Mouse (Mus musculus): ENCODE measurements around the gene Ttll11. TPM values are rescaled to one million over a fixed set of nuclear protein-coding genes. Genes with fewer than 3 reads are reported as not detected.

Ttll11 gene
- polyA plus RNA-seq, 1 experiment from 2014 or later = 1.00 TPM

DNA sequence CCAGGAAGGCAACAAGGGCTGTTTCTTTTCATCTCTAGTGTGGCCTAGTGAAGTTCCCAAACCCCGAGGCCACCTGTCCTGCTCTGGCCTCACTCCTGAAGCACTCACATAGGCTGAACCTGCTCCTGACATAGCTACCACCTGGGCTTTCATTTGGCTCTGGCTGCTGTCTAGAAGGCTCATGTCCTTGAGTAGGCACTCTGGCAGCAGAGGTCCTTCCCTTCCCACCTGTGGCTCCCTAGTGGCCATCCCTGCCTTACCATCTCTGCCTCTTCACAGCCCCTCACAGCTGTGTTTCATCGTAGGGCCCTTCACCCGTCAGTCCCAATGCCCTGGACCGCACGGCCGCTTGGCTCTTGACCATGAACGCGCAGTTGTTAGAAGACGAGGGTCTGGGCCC, 258.8 kb downstream of the Ttll11 start:
- no peak overlapping the region for H3K27ac ChIP-seq (replicated peaks in 1 of 2; ENCODE audit: control insufficient read depth in 1 of 2, insufficient read depth in 1 of 2, low read depth in 2 of 2, low read length in 2 of 2)
- WGBS = 89% methylated on average over 9 of the region's 9 CpGs
- H3K4me3 ChIP-seq (ENCODE audit: control insufficient read depth in 1 of 2, insufficient read depth in 1 of 2, low read depth in 1 of 2, low read length in 2 of 2) = no peak overlapping the region
- H3K4me2 ChIP-seq (ENCODE audit: low read length) = no peak overlapping the region
- no peaks in the 10 kb centered on the region for H3K9me3 ChIP-seq (ENCODE audit: control insufficient read depth, low read length)
- H3K27me3 ChIP-seq (ENCODE audit: control insufficient read depth, insufficient read depth, low read length) = no peaks in the 10 kb centered on the region
- H3K9ac ChIP-seq (ENCODE audit: low read length) = no peak overlapping the region
- ATAC-seq (ENCODE audit: insufficient number of reproducible peaks, insufficient read depth, low FRiP score, low read depth) = no peak
- peaks cover 2 to 3% of the 10 kb centered on the region in 2 experiments; a peak in 1 of 4 replicates for H3K4me1 ChIP-seq (ENCODE audit: control insufficient read depth in 2 of 2, insufficient read depth in 2 of 2, low read length in 2 of 2)
- peaks cover 99% of the 10 kb centered on the region for H3K36me3 ChIP-seq (ENCODE audit: control insufficient read depth, insufficient read depth, low read length)

DNA sequence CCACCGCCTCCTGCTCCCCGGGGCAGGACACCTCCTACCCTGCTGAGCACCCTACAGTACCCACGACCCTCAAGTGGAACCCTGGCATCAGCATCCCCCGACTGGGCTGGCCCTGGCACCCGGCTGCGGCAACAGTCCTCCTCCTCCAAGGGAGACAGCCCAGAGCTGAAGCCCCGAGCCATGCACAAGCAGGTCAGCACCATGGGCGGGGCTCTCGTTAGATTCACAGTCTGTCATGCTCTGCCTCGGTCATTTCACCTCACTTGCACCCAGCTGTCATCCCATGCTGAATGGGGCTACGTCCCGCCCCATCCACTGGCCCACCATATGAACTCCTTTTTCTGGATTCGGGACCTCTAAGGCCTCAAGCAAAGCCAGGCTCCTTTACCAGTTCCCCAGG, 259.2 kb downstream of the Ttll11 start:
- 91% methylated on average over 13 of the region's 13 CpGs for WGBS
- Histone ChIP-seq H3K27ac (replicated peaks in 1 of 2; ENCODE audit: control insufficient read depth in 1 of 2, insufficient read depth in 1 of 2, low read depth in 2 of 2, low read length in 2 of 2) (no peak overlapping the region), H3K4me2 (ENCODE audit: low read length) (no peak overlapping the region), H3K4me1 (ENCODE audit: control insufficient read depth in 2 of 2, insufficient read depth in 2 of 2, low read length in 2 of 2) (peaks cover 2 to 4% of the 10 kb centered on the region in 2 experiments; a peak in 1 of 4 replicates), H3K9ac (ENCODE audit: low read length) (no peak overlapping the region), H3K36me3 (ENCODE audit: control insufficient read depth, insufficient read depth, low read length) (peaks cover 99% of the 10 kb centered on the region), H3K4me3 (ENCODE audit: control insufficient read depth in 1 of 2, insufficient read depth in 1 of 2, low read depth in 1 of 2, low read length in 2 of 2) (no peak overlapping the region), H3K9me3 (ENCODE audit: control insufficient read depth, low read length) (no peaks in the 10 kb centered on the region), H3K27me3 (ENCODE audit: control insufficient read depth, insufficient read depth, low read length) (no peaks in the 10 kb centered on the region)
- no peak for ATAC-seq (ENCODE audit: insufficient number of reproducible peaks, insufficient read depth, low FRiP score, low read depth)

DNA sequence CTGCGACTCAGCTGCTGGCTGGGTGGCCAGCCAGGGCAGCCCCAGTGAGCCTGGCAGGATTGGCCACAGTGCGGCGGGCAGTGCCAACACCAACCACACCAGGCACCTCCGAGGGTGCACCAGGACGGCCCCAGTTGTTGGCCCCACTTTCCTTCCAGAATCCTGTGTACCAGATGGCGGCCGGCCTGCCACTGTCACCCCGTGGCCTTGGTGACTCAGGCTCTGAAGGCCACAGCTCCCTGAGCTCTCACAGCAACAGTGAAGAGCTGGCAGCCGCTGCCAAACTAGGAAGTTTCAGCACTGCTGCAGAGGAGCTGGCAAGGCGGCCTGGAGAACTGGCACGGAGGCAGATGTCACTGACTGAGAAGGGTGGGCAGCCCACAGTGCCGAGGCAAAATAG, 259.6 kb downstream of the Ttll11 start:
- H3K4me1 ChIP-seq (ENCODE audit: control insufficient read depth in 2 of 2, insufficient read depth in 2 of 2, low read length in 2 of 2) = peaks cover 4 to 6% of the 10 kb centered on the region in 2 experiments
- H3K9ac ChIP-seq (ENCODE audit: low read length) = no peak overlapping the region
- no peak overlapping the region for H3K4me2 ChIP-seq (ENCODE audit: low read length)
- peaks cover 99% of the 10 kb centered on the region for H3K36me3 ChIP-seq (ENCODE audit: control insufficient read depth, insufficient read depth, low read length)
- no peaks in the 10 kb centered on the region for H3K9me3 ChIP-seq (ENCODE audit: control insufficient read depth, low read length)
- 93% methylated on average over 12 of the region's 12 CpGs for WGBS
- no peaks in the 10 kb centered on the region for H3K27me3 ChIP-seq (ENCODE audit: control insufficient read depth, insufficient read depth, low read length)
- no peak overlapping the region for H3K27ac ChIP-seq (replicated peaks in 1 of 2; ENCODE audit: control insufficient read depth in 1 of 2, insufficient read depth in 1 of 2, low read depth in 2 of 2, low read length in 2 of 2)
- ATAC-seq (ENCODE audit: insufficient number of reproducible peaks, insufficient read depth, low FRiP score, low read depth) = no peak
- no peak overlapping the region for H3K4me3 ChIP-seq (ENCODE audit: control insufficient read depth in 1 of 2, insufficient read depth in 1 of 2, low read depth in 1 of 2, low read length in 2 of 2)

DNA sequence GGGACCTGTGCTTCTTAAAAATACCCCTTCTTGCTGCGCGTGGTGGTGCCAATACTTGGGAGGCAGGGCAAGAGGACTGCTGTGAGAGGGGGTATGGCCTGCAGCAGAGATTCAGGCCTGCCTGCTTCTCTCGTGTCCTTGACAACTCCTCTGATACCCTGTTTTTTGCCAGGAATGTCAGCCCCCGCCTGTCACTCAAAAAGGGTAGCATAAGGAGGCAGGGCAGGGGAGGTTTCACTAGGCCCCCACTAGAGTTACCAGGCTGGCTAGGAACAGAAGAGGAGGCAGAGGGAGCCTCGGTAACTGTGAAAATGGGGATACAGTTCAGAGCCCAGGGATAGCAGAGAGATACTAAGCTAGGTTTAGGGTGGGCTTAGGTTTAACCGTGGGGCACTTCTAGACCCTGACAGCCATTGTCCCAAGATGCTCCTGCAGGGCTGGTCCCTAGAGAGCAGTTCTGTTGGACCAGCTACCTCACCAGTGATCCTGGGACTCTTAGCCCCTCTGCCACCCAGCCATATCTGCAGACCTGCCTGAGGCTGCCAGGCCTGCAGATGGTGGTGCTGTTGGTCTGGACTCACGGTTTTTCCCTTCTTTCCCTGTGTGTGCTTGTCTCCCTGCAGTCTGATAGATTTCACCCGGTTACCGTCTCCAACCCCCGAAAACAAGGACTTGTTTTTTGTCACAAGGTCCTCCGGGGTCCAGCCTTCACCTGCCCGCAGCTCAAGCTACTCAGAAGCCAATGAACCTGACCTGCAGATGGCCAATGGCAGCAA, 260.3 kb downstream of the Ttll11 start:
- Histone ChIP-seq H3K9me3 (ENCODE audit: control insufficient read depth, low read length) (no peaks in the 10 kb centered on the region), H3K27me3 (ENCODE audit: control insufficient read depth, insufficient read depth, low read length) (no peaks in the 10 kb centered on the region), H3K4me2 (ENCODE audit: low read length) (no peak overlapping the region), H3K27ac (replicated peaks in 1 of 2; ENCODE audit: control insufficient read depth in 1 of 2, insufficient read depth in 1 of 2, low read depth in 2 of 2, low read length in 2 of 2) (no peak overlapping the region), H3K36me3 (ENCODE audit: control insufficient read depth, insufficient read depth, low read length) (peaks cover 95% of the 10 kb centered on the region), H3K4me1 (ENCODE audit: control insufficient read depth in 2 of 2, insufficient read depth in 2 of 2, low read length in 2 of 2) (peaks cover 11 to 13% of the 10 kb centered on the region in 2 experiments), H3K4me3 (ENCODE audit: control insufficient read depth in 1 of 2, insufficient read depth in 1 of 2, low read depth in 1 of 2, low read length in 2 of 2) (no peak overlapping the region), H3K9ac (ENCODE audit: low read length) (no peak overlapping the region)
- ATAC-seq (ENCODE audit: insufficient number of reproducible peaks, insufficient read depth, low FRiP score, low read depth) = no peak
- WGBS = 82% methylated on average over 12 of the region's 12 CpGs

DNA sequence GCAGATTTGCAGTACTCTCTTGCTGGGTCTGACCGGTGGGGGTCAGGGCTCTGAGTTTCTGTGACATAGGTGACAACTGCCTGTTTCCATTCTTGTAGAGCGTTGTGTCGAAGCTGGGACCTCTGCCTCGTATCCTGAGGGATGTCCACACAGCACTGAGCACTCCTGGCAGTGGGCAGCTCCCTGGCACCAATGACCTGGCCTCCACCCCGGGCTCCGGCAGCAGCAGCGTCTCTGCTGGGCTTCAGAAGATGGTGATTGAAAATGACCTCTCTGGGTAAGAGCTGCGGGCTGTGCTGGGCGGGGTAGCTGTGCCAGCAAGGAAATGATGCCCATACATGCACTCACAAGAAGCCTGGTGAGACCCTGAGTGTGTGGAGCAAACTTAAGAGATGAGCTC, 261.1 kb downstream of the Ttll11 start:
- H3K27ac ChIP-seq (replicated peaks in 1 of 2; ENCODE audit: control insufficient read depth in 1 of 2, insufficient read depth in 1 of 2, low read depth in 2 of 2, low read length in 2 of 2) = no peak overlapping the region
- no peaks in the 10 kb centered on the region for H3K27me3 ChIP-seq (ENCODE audit: control insufficient read depth, insufficient read depth, low read length)
- H3K4me1 ChIP-seq (ENCODE audit: control insufficient read depth in 2 of 2, insufficient read depth in 2 of 2, low read length in 2 of 2) = peaks cover 19 to 20% of the 10 kb centered on the region in 2 experiments

DNA sequence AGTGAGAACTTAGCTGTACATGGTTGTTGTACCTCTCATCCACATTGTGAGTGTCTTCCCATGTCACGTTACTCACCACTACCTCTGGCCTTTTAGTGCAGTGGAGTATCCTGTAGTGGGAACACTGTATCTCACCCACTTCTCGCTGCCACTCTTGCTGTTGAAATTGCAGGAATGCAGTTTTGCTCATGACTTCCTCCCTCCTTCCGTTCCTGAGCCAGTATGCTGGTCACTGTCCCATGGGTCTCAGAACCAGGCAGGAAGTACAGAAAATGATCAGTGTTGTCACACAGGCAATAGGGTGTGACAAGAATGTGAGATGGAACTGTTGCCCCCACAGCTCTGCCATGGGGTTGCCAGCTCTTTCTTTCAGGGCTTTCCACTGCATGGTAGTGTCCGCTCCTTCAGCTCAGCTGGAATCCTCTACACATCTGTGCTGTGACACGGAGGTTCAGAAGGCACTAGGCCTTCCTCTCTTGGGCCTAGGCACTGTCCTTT, 261.7 kb downstream of the Ttll11 start:
- H3K4me3 ChIP-seq (ENCODE audit: control insufficient read depth in 1 of 2, insufficient read depth in 1 of 2, low read depth in 1 of 2, low read length in 2 of 2) = no peak overlapping the region
- H3K36me3 ChIP-seq (ENCODE audit: control insufficient read depth, insufficient read depth, low read length) = peaks cover 95% of the 10 kb centered on the region
- WGBS = 68% methylated on average over 5 of the region's 5 CpGs
- H3K27ac ChIP-seq (replicated peaks in 1 of 2; ENCODE audit: control insufficient read depth in 1 of 2, insufficient read depth in 1 of 2, low read depth in 2 of 2, low read length in 2 of 2) = no peak overlapping the region
- H3K4me2 ChIP-seq (ENCODE audit: low read length) = no peak overlapping the region
- no peak for ATAC-seq (ENCODE audit: insufficient number of reproducible peaks, insufficient read depth, low FRiP score, low read depth)
- no peaks in the 10 kb centered on the region for H3K9me3 ChIP-seq (ENCODE audit: control insufficient read depth, low read length)
- H3K4me1 ChIP-seq (ENCODE audit: control insufficient read depth in 2 of 2, insufficient read depth in 2 of 2, low read length in 2 of 2) = peaks cover 22 to 27% of the 10 kb centered on the region in 2 experiments
- H3K9ac ChIP-seq (ENCODE audit: low read length) = no peak overlapping the region
- H3K27me3 ChIP-seq (ENCODE audit: control insufficient read depth, insufficient read depth, low read length) = no peaks in the 10 kb centered on the region

More for the DNA sequence above, 261.1 kb downstream of the Ttll11 start:
- Histone ChIP-seq H3K9me3 (ENCODE audit: control insufficient read depth, low read length) (no peaks in the 10 kb centered on the region), H3K36me3 (ENCODE audit: control insufficient read depth, insufficient read depth, low read length) (peaks cover 95% of the 10 kb centered on the region), H3K4me3 (ENCODE audit: control insufficient read depth in 1 of 2, insufficient read depth in 1 of 2, low read depth in 1 of 2, low read length in 2 of 2) (no peak overlapping the region), H3K4me2 (ENCODE audit: low read length) (no peak overlapping the region), H3K9ac (ENCODE audit: low read length) (no peak overlapping the region)
- no peak for ATAC-seq (ENCODE audit: insufficient number of reproducible peaks, insufficient read depth, low FRiP score, low read depth)
- WGBS = 92% methylated on average over 9 of the region's 9 CpGs

DNA sequence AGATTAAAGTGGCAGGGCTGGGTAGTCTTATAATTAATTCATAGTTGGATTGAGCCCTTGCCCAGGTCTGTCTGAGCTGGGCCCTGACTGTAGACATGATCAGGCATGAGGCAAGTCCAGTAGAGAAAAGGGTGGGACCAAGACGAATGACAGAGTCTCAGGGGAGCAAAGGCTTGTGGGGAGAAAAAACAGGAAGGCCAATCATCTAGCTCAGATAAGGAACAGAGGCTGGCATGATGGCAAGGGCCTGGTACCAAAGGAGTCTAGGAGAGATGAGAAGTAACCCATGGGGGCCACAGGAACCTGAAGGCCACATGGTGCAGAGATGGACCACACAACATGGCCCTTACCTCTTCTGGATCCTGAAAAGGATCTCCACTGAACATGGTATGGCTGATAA, 263.5 kb downstream of the Ttll11 start:
- Histone ChIP-seq H3K4me1 (ENCODE audit: control insufficient read depth in 2 of 2, insufficient read depth in 2 of 2, low read length in 2 of 2) (peaks cover 22 to 30% of the 10 kb centered on the region in 2 experiments), H3K4me3 (ENCODE audit: control insufficient read depth in 1 of 2, insufficient read depth in 1 of 2, low read depth in 1 of 2, low read length in 2 of 2) (no peak overlapping the region), H3K4me2 (ENCODE audit: low read length) (no peak overlapping the region), H3K9me3 (ENCODE audit: control insufficient read depth, low read length) (no peaks in the 10 kb centered on the region), H3K27me3 (ENCODE audit: control insufficient read depth, insufficient read depth, low read length) (no peaks in the 10 kb centered on the region), H3K36me3 (ENCODE audit: control insufficient read depth, insufficient read depth, low read length) (peaks cover 95% of the 10 kb centered on the region), H3K27ac (replicated peaks in 1 of 2; ENCODE audit: control insufficient read depth in 1 of 2, insufficient read depth in 1 of 2, low read depth in 2 of 2, low read length in 2 of 2) (no peak overlapping the region), H3K9ac (ENCODE audit: low read length) (no peak overlapping the region)
- WGBS = 36% methylated on average over 1 of the region's 1 CpGs
- ATAC-seq (ENCODE audit: insufficient number of reproducible peaks, insufficient read depth, low FRiP score, low read depth) = no peak
